Mouse (Mus musculus) CH12.LX (cell line): ENCODE data around the gene Rpl41.

Source experiments
- CTCF ChIP-seq, 2 experiments: IDR thresholded peaks in 1 of 2; conservative IDR thresholded peaks in 1 of 2; 2 replicates each; pipeline ENCODE4 v1.5.1; 2011 to 2012; ENCODE audit warnings: low read depth in 2 of 2, low read length in 2 of 2, improper control_type of control experiment in 1 of 2, inconsistent platforms in 1 of 2, mild to moderate bottlenecking in 1 of 2, moderate library complexity in 1 of 2
- MAFK ChIP-seq: IDR thresholded peaks from 2 replicates; pipeline ENCODE4 v1.6.1; 2011; ENCODE audit warnings: low read length, improper control_type of control experiment; ENCODE audit not compliant: insufficient replicate concordance
- POLR2A ChIP-seq: IDR thresholded peaks from 2 replicates; pipeline ENCODE4 v1.6.1; 2011; ENCODE audit warnings: low read depth, mild to moderate bottlenecking, improper control_type of control experiment, low read length
- POLR2AphosphoS2 ChIP-seq: IDR thresholded peaks from 2 replicates; pipeline ENCODE4 v1.6.1; 2011; ENCODE audit warnings: low read depth, low read length, improper control_type of control experiment
- TBP ChIP-seq: conservative IDR thresholded peaks from 2 replicates; pipeline ENCODE4 v1.6.1; 2011; ENCODE audit warnings: low read depth, low read length, improper control_type of control experiment

- TF ChIP-seq CTCF (conservative IDR thresholded peaks at IDR 0.05 in 1 of 2, IDR thresholded peaks at IDR 0.05 in 1 of 2; ENCODE audit: low read depth in 2 of 2, low read length in 2 of 2) (no peak), MAFK (no peak), TBP (no peak), POLR2AphosphoS2 (no peak), POLR2A (no peak)
These were observed 38.8 kb downstream of the Rpl41 start for GRCm38 (mm10) chr10:128510301-128510700.
